Mouse (Mus musculus) CH12.LX (cell line): ENCODE results near the gene Stk32c.

Experiments
- CTCF ChIP-seq, 2 experiments: IDR thresholded peaks in 1 of 2; conservative IDR thresholded peaks in 1 of 2; 2 replicates each; pipeline ENCODE4 v1.5.1; 2011 to 2012; ENCODE audit warnings: low read depth in 2 of 2, low read length in 2 of 2, improper control_type of control experiment in 1 of 2, inconsistent platforms in 1 of 2, mild to moderate bottlenecking in 1 of 2, moderate library complexity in 1 of 2
- E2F4 ChIP-seq: IDR thresholded peaks from 2 replicates; pipeline ENCODE4 v1.6.1; 2011; ENCODE audit warnings: low read depth, low read length, improper control_type of control experiment; ENCODE audit not compliant: insufficient replicate concordance
- ETS1 ChIP-seq: conservative IDR thresholded peaks from 2 replicates; pipeline ENCODE4 v1.6.1; 2012; ENCODE audit warnings: low read depth, mild to moderate bottlenecking, inconsistent platforms, low read length, improper control_type of control experiment, moderate library complexity
- GABPA ChIP-seq: IDR thresholded peaks from 2 replicates; pipeline ENCODE4 v1.6.1; 2012; ENCODE audit warnings: low read depth, low read length, improper control_type of control experiment, inconsistent platforms; ENCODE audit not compliant: insufficient replicate concordance
- KAT2A ChIP-seq: IDR thresholded peaks from 2 replicates; pipeline ENCODE4 v1.6.1; 2012; ENCODE audit warnings: low read length, improper control_type of control experiment, inconsistent platforms; ENCODE audit not compliant: insufficient replicate concordance
- NELFE ChIP-seq: IDR thresholded peaks from 2 replicates; pipeline ENCODE4 v1.6.1; 2011; ENCODE audit warnings: low read depth, low read length, improper control_type of control experiment
- POLR2A ChIP-seq: IDR thresholded peaks from 2 replicates; pipeline ENCODE4 v1.6.1; 2011; ENCODE audit warnings: low read depth, mild to moderate bottlenecking, improper control_type of control experiment, low read length

DNA sequence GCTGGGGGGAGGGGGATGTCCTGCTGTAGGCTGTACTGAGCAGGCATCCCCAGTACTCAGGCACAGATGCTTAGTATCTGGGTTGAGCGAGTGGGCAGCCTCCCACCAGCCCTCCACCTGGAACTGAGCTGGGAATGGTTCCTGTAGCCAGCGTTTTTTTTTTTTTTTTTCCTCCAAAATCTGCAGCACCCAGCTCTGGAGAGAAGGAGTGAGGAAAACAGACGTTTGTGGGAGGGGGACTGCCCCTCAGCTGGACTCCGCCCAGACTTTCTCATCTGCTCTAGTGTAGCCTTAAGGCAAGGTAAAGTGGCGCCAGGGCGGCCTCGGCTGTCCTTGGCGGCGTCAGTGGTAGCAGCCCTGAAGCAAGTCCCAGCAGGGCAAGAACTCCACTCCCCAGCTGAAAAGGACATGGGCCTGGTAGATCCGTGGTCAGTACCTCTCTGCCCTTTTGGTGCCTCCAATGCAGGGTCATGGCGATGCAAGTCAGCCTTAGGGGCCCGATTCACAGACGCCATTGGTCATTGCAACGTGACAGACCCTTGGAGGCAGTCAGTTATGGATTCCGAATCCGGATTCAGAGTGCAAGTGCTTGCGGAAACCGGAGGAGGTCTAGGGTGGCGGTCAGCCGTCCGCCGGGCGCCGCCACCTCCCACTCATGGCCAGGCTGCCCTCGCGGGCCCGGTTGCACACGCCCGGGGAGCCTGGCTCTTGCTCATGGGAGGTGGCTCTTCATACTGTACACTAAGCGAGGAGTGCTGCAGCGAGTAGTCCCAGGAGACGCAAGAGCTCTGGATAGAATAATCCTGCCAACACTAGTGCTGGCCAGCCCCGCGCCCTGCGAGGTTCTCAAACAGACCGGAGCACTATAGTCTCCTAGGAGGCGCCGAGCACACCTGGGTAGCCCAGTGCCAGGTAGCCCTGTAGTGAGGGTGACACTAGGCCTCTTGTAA is 34.1 kb upstream of the Stk32c start:
- no peak for TF ChIP-seq KAT2A
- no peak for TF ChIP-seq POLR2A
- no peak for TF ChIP-seq GABPA
- no peak for TF ChIP-seq NELFE
- no peak for TF ChIP-seq CTCF (conservative IDR thresholded peaks at IDR 0.05 in 1 of 2, IDR thresholded peaks at IDR 0.05 in 1 of 2; ENCODE audit: low read depth in 2 of 2, low read length in 2 of 2)
- no peak for TF ChIP-seq ETS1
- TF ChIP-seq E2F4, result no peak
